Mouse (Mus musculus) myocyte (in vitro differentiated cells): ENCODE results near the gene Myh9.

ENCODE experiments used
- MAX ChIP-seq: IDR thresholded peaks from one replicate; pipeline ENCODE4 v1.6.1; 2011; ENCODE audit warnings: low read depth, mild to moderate bottlenecking, control low read depth
- MYOG ChIP-seq, 3 experiments: IDR thresholded peaks; one replicate each; pipeline ENCODE4 v1.6.1; 2011; ENCODE audit warnings: control low read depth in 2 of 3, low read depth in 2 of 3, mild to moderate bottlenecking in 2 of 3; ENCODE audit not compliant: insufficient read length in 2 of 3, control insufficient read depth in 1 of 3, insufficient read depth in 1 of 3
- POLR2A ChIP-seq: IDR thresholded peaks from one replicate; pipeline ENCODE4 v1.6.1; 2011; ENCODE audit warnings: low read depth, mild to moderate bottlenecking, control low read depth, moderate library complexity; ENCODE audit not compliant: insufficient read length
- SRF ChIP-seq: IDR thresholded peaks from one replicate; pipeline ENCODE4 v1.6.1; 2011; ENCODE audit warnings: low read depth; ENCODE audit not compliant: control insufficient read depth, insufficient read length
- USF1 ChIP-seq: IDR thresholded peaks from one replicate; pipeline ENCODE4 v1.6.1; 2011; ENCODE audit warnings: low read depth, mild to moderate bottlenecking, control low read depth, moderate library complexity

GRCm38 (mm10) chr15:77831754-77832457, 10.1 kb downstream of the Myh9 start:
- TF ChIP-seq MYOG (IDR thresholded peaks at IDR 0.05; ENCODE audit: control insufficient read depth in 1 of 3, insufficient read depth in 1 of 3, insufficient read length in 2 of 3, low read depth in 2 of 3): no peak
- no peak for TF ChIP-seq POLR2A
- no peak for TF ChIP-seq USF1
- TF ChIP-seq SRF: no peak
- TF ChIP-seq MAX: no peak
